In the genomic region with DNA sequence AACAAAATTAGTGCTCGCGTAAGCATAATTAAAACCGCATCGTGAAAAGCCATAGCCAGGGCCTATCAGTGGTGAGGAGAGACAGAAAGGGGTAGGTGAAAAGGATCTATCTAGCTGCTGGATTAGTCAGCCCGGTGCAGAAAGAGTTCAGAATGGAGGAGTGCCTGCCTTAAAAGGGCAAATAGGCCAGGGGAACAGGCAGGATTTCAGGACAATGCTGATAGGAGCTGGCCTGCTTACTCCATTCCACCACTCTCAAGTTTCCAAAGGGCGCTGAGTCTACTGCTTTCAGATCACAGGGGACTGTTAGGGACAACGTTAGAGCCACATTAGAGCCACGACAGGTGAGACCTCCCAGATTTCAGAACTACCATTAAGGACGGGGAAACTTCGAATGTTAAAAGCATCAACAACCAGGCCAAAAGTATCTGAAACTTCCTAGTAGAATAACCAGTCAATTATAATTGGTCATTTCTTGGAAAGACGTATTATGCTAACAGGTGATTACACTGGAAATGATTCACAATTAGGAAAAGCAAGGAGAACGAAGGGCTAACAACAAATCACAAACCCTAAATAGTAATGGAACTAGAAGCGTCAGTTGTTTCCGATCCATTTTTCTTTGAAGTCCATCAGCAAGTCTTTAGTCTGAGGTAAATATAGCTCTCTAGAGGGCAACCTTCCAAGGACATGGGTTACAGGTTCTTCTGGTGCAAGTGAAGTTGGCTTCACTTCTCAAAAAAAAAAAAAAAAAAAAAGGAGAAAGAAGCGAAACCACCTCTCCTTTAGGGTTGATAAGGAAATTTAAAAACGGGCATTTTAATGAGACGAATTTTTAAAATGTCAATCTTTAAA, we compare ENCODE assay signal across 8 mouse cellular contexts. TPM values are rescaled to one million over a fixed set of nuclear protein-coding genes. Genes with fewer than 3 reads are reported as not detected.
DNase-seq lines count a peak whose midpoint lies in the region; ATAC-seq and TF ChIP-seq lines count a peak whose summit lies in the region.

No protein-coding gene starts in this region.

- no peak for ATAC-seq in lung, postnatal 0 days
- no peak for ATAC-seq in embryonic facial prominence, embryonic 13.5 days (ENCODE audit: insufficient number of reproducible peaks, insufficient read depth, low FRiP score, low TSS enrichment, low read depth)
- 0 out of 2 replicates have a peak, but pooled peaks have one; percentile 15 for ATAC-seq in hindbrain, embryonic 14.5 days (ENCODE audit: low FRiP score)
- ATAC-seq in midbrain, embryonic 13.5 days: peak; percentile 12; the same call in 1 of the 2 replicates
- no peak for ATAC-seq in monocyte, adult 5-6 weeks (replicated peaks; ENCODE audit: insufficient number of reproducible peaks, low FRiP score, low TSS enrichment, poor library complexity, severe bottlenecking)

- no peaks in the 10 kb centered on the region for H3K27me3 ChIP-seq in lung, postnatal 0 days (replicated peaks; ENCODE audit: insufficient read depth, low read length)
- H3K27me3 ChIP-seq in embryonic facial prominence, embryonic 13.5 days: no peaks in the 10 kb centered on the region
- H3K27me3 ChIP-seq in hindbrain, embryonic 14.5 days (ENCODE audit: control insufficient read depth, insufficient read depth, low read length): 0 out of 2 replicates have a peak, but pooled peaks cover 5% of the 10 kb centered on the region
- H3K27me3 ChIP-seq in midbrain, embryonic 13.5 days: peaks cover 9% of the 10 kb centered on the region

- no peaks in the 10 kb centered on the region for H3K9me3 ChIP-seq in lung, postnatal 0 days (ENCODE audit: low read length)
- H3K9me3 ChIP-seq in embryonic facial prominence, embryonic 13.5 days: no peaks in the 10 kb centered on the region
- H3K9me3 ChIP-seq in hindbrain, embryonic 14.5 days (ENCODE audit: control insufficient read depth, low read length): no peaks in the 10 kb centered on the region
- no peaks in the 10 kb centered on the region for H3K9me3 ChIP-seq in midbrain, embryonic 13.5 days

- H3K36me3 ChIP-seq in lung, postnatal 0 days (ENCODE audit: insufficient read depth, low read length): no peaks in the 10 kb centered on the region
- H3K36me3 ChIP-seq in embryonic facial prominence, embryonic 13.5 days: no peaks in the 10 kb centered on the region
- no peaks in the 10 kb centered on the region for H3K36me3 ChIP-seq in hindbrain, embryonic 14.5 days (replicated peaks; ENCODE audit: control insufficient read depth, insufficient read depth)
- H3K36me3 ChIP-seq in midbrain, embryonic 13.5 days: no peaks in the 10 kb centered on the region

- DNase-seq in lung, postnatal 0 days (ENCODE audit: low spot score): peak; percentile 50
- DNase-seq in lung, postnatal 14 days: no peak
- DNase-seq in hindbrain, embryonic 14.5 days (ENCODE audit: low spot score): no peak
- DNase-seq in right cerebral cortex, postnatal 10 days (ENCODE audit: low spot score in 2 of 2): no peak
- no peak for DNase-seq in yolk sac, embryonic 10.5 days (ENCODE audit: low spot score)

- 0 out of 2 replicates have a peak overlapping the region, but pooled peaks have one; percentile 83 for H3K9ac ChIP-seq in lung, postnatal 0 days (replicated peaks; ENCODE audit: low read depth)
- peak overlapping the region; percentile 92 for H3K9ac ChIP-seq in embryonic facial prominence, embryonic 13.5 days
- peak overlapping the region; percentile 64 for H3K9ac ChIP-seq in hindbrain, embryonic 14.5 days
- H3K9ac ChIP-seq in midbrain, embryonic 13.5 days (replicated peaks): peak overlapping the region; percentile 73; the same call in 1 of the 2 replicates

- no peak for TF ChIP-seq EP300 in lung, postnatal 0 days (IDR thresholded peaks at IDR 0.05)

- H3K4me3 ChIP-seq in lung, postnatal 0 days (ENCODE audit: low read depth, low read length): peak overlapping the region; percentile 93
- peak overlapping the region; percentile 78 for H3K4me3 ChIP-seq in embryonic facial prominence, embryonic 13.5 days
- H3K4me3 ChIP-seq in hindbrain, embryonic 14.5 days (replicated peaks; ENCODE audit: low read length): peak overlapping the region; percentile 84
- peak overlapping the region; percentile 65 for H3K4me3 ChIP-seq in midbrain, embryonic 13.5 days (replicated peaks)

- peaks cover 15% of the 10 kb centered on the region; the same call in 1 of the 2 replicates for H3K4me1 ChIP-seq in lung, postnatal 0 days (ENCODE audit: insufficient read depth, low read depth, low read length)
- peaks cover 36% of the 10 kb centered on the region for H3K4me1 ChIP-seq in embryonic facial prominence, embryonic 13.5 days
- H3K4me1 ChIP-seq in hindbrain, embryonic 14.5 days (replicated peaks; ENCODE audit: control insufficient read depth, insufficient read depth, low read length): peaks cover 6% of the 10 kb centered on the region
- H3K4me1 ChIP-seq in midbrain, embryonic 13.5 days (replicated peaks): peaks cover 24% of the 10 kb centered on the region

- 27% methylated on average over 17 of the region's 17 CpGs for WGBS in lung, postnatal 0 days
- 10% methylated on average over 17 of the region's 17 CpGs for WGBS in embryonic facial prominence, embryonic 13.5 days
- 22% methylated on average over 17 of the region's 17 CpGs for WGBS in hindbrain, embryonic 14.5 days
- 18% methylated on average over 17 of the region's 17 CpGs for WGBS in midbrain, embryonic 13.5 days

- peak overlapping the region; percentile 74 for H3K4me2 ChIP-seq in lung, postnatal 0 days (replicated peaks; ENCODE audit: low read depth, low read length)
- H3K4me2 ChIP-seq in embryonic facial prominence, embryonic 13.5 days: peak overlapping the region; percentile 67
- H3K4me2 ChIP-seq in hindbrain, embryonic 14.5 days (replicated peaks): peak overlapping the region; percentile 85
- H3K4me2 ChIP-seq in midbrain, embryonic 13.5 days (replicated peaks): peak overlapping the region; percentile 85

- H3K27ac ChIP-seq in lung, postnatal 0 days (ENCODE audit: low read length): peak overlapping the region; percentile 95
- peak overlapping the region; percentile 51 for H3K27ac ChIP-seq in embryonic facial prominence, embryonic 13.5 days
- no peak overlapping the region; the same call in 1 of the 2 replicates for H3K27ac ChIP-seq in hindbrain, embryonic 14.5 days
- no peak overlapping the region; the same call in 1 of the 2 replicates for H3K27ac ChIP-seq in midbrain, embryonic 13.5 days

- TF ChIP-seq CTCF in lung, postnatal 0 days (IDR thresholded peaks at IDR 0.05): no peak

RNA-seq across cellular contexts. Expression of a gene that starts 1.1 kb away (rescaled TPM):
- polyA plus RNA-seq in lung, postnatal 0 days (2015; fragmentation: Nextera tagmentation; extraction: Ambion mirVana): 6.0 and 7.3 TPM in 2 replicates
- 9.8 and 10.7 TPM in 2 replicates for polyA plus RNA-seq in embryonic facial prominence, embryonic 13.5 days (2015; fragmentation: Nextera tagmentation; extraction: Ambion mirVana)
- 2.5 and 3.6 TPM in 2 replicates for polyA plus RNA-seq in hindbrain, embryonic 14.5 days (2014; fragmentation: Nextera tagmentation; extraction: Ambion mirVana)
- 2.1 and 2.6 TPM in 2 replicates for polyA plus RNA-seq in midbrain, embryonic 13.5 days (2015; fragmentation: Nextera tagmentation; extraction: Ambion mirVana)
- 43.5 to 49.4 TPM (median 45.0 TPM) in 3 replicates for total RNA-seq in monocyte, adult 5-6 weeks (2017)

RNA-seq across cellular contexts. Expression of a gene that starts 39.6 kb away (rescaled TPM):
- polyA plus RNA-seq in lung, postnatal 0 days (2015; fragmentation: Nextera tagmentation; extraction: Ambion mirVana): 21.7 and 23.3 TPM in 2 replicates
- 28.3 and 37.6 TPM in 2 replicates for polyA plus RNA-seq in embryonic facial prominence, embryonic 13.5 days (2015; fragmentation: Nextera tagmentation; extraction: Ambion mirVana)
- polyA plus RNA-seq in hindbrain, embryonic 14.5 days (2014; fragmentation: Nextera tagmentation; extraction: Ambion mirVana): 55.1 and 61.5 TPM in 2 replicates
- polyA plus RNA-seq in midbrain, embryonic 13.5 days (2015; fragmentation: Nextera tagmentation; extraction: Ambion mirVana): 49.7 and 54.8 TPM in 2 replicates
- total RNA-seq in monocyte, adult 5-6 weeks (2017): 0.38 to 1.2 TPM in 2 of 3 replicates, not detected in the other

Comparison
In these comparisons a context has a peak if more than half of its experiments do, and no peak if none do; other contexts are left out.
1. ATAC-seq: peak in hindbrain, embryonic 14.5 days (single experiment) and midbrain, embryonic 13.5 days (single experiment); none in lung, postnatal 0 days (single experiment), embryonic facial prominence, embryonic 13.5 days (single experiment) and monocyte, adult 5-6 weeks (single experiment).
2. H3K27ac ChIP-seq: peak in lung, postnatal 0 days (single experiment) and embryonic facial prominence, embryonic 13.5 days (single experiment); none in hindbrain, embryonic 14.5 days (single experiment) and midbrain, embryonic 13.5 days (single experiment).
3. Peak in every context shown above with its lines, with median percentiles within 50 percentile points of each other: H3K4me2 ChIP-seq, H3K4me3 ChIP-seq and H3K9ac ChIP-seq.